Mouse (Mus musculus): ENCODE measurements around the gene Gramd1a.

DNA sequence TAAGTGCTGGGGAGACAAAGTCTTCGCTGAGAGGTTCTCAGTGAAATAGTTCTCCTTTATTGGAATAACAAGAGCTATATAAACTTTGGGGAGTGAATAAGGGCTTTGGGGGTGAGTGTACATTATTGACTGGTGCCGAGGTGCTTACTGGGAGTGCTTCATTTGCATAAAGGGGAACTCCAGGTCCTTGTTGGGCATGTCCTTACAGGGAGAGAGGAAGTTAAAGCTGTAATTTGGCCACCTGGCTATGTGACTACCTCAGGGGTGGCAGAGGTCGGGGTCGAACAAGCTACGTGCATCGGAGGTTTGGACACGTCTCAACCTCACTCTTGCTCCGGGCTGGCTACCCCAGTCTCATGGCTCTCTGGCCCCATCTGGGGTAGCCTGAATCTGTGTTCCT lies 18.8 kb upstream of the Gramd1a start:
- TF ChIP-seq CTCF (IDR thresholded peaks at IDR 0.05; ENCODE audit: low read depth, low read length) (no peak), GATA2 (IDR thresholded peaks at IDR 0.05; ENCODE audit: borderline replicate concordance, low read depth, low read length) (no peak), GATA1 (IDR thresholded peaks at IDR 0.05; ENCODE audit: borderline replicate concordance, low read length) (no peak)

All from G1E (cell line).